ENCODE assay signal across 32 mouse cellular contexts in the genomic region with DNA sequence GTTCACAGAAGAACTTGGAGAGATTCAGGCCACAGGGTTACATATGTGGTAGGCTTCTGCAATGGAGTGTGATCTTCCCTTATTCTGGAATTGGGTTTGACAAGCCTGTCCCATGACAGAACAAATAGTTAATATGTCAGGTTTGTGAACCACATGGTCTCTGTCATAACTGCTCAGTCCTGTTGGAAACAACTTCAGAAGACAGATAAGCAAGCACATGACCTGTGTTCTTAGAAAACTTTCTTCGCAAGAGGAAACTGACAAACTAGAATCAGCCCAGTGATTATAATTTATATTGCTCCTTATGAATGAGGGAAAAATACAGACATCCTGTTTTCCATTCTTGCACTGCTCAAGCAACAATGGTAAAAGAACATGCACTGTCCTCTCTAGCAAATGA. TPM values are rescaled to one million over a fixed set of nuclear protein-coding genes. Genes with fewer than 3 reads are reported as not detected.
DNase-seq lines count a peak whose midpoint lies in the region; ATAC-seq and TF ChIP-seq lines count a peak whose summit lies in the region.
"Had no signal": no experiment of that assay in that cellular context is flagged by ENCODE, and none has a peak within 500 bp of the region (broad histone marks: within the 10 kb centered on the region; RNA-seq: fewer than 3 reads in every experiment).

No protein-coding gene starts in this region.

- no peaks in the 10 kb centered on the region for H3K27me3 ChIP-seq in kidney, postnatal 0 days (ENCODE audit: insufficient read depth, low read length)
- H3K27me3 ChIP-seq in kidney, adult 2 months (replicated peaks; ENCODE audit: control insufficient read depth, insufficient read depth, low read length): no peaks in the 10 kb centered on the region
- no peaks in the 10 kb centered on the region for H3K27me3 ChIP-seq in intestine, embryonic 15.5 days (replicated peaks)
- no peaks in the 10 kb centered on the region for H3K27me3 ChIP-seq in liver, embryonic 14.5 days (ENCODE audit: control insufficient read depth, insufficient read depth, low read length)
- H3K27me3 ChIP-seq in neural tube, embryonic 15.5 days (replicated peaks): no peaks in the 10 kb centered on the region
- H3K27me3 ChIP-seq: embryonic facial prominence, embryonic 15.5 days; forebrain, embryonic 12.5 days; hindbrain, embryonic 13.5 days; limb, embryonic 15.5 days; lung, embryonic 15.5 days; neural tube, embryonic 12.5 days had no signal

- H3K4me1 ChIP-seq in kidney, postnatal 0 days (replicated peaks; ENCODE audit: insufficient read depth, low read length): peaks cover 2% of the 10 kb centered on the region; the same call in 1 of the 2 replicates
- H3K4me1 ChIP-seq in kidney, adult 2 months (ENCODE audit: control insufficient read depth, insufficient read depth, low read length): peaks cover 48% of the 10 kb centered on the region
- no peaks in the 10 kb centered on the region for H3K4me1 ChIP-seq in intestine, embryonic 15.5 days (replicated peaks)
- H3K4me1 ChIP-seq in liver, embryonic 14.5 days (replicated peaks; ENCODE audit: control insufficient read depth in 2 of 2, insufficient read depth in 2 of 2, low read length in 1 of 2): peaks cover 14 to 23% of the 10 kb centered on the region in 2 experiments
- H3K4me1 ChIP-seq in neural tube, embryonic 15.5 days: no peaks in the 10 kb centered on the region
- H3K4me1 ChIP-seq: embryonic facial prominence, embryonic 10.5 days; embryonic facial prominence, embryonic 15.5 days; forebrain, embryonic 12.5 days; hindbrain, embryonic 13.5 days; limb, embryonic 15.5 days; lung, embryonic 15.5 days; neural tube, embryonic 12.5 days had no signal

- H3K4me3 ChIP-seq in kidney, postnatal 0 days (replicated peaks; ENCODE audit: low read depth, low read length): no peak overlapping the region
- no peak overlapping the region for H3K4me3 ChIP-seq in kidney, adult 2 months (ENCODE audit: insufficient read depth, low read depth, low read length)
- H3K4me3 ChIP-seq in intestine, embryonic 15.5 days (replicated peaks): no peak overlapping the region
- H3K4me3 ChIP-seq in liver, embryonic 14.5 days (ENCODE audit: insufficient read depth in 1 of 2, low read depth in 2 of 2, low read length in 2 of 2): no peak overlapping the region
- H3K4me3 ChIP-seq in neural tube, embryonic 15.5 days (replicated peaks): no peak overlapping the region
- no peak overlapping the region for H3K4me3 ChIP-seq in gastrocnemius, adult 2 months
- H3K4me3 ChIP-seq: embryonic facial prominence, embryonic 10.5 days; embryonic facial prominence, embryonic 15.5 days; forebrain, embryonic 12.5 days; hindbrain, embryonic 13.5 days; limb, embryonic 15.5 days; lung, embryonic 15.5 days; myocyte; neural tube, embryonic 12.5 days had no signal

- ATAC-seq in kidney, postnatal 0 days (replicated peaks; ENCODE audit: low FRiP score, low read depth): no peak
- 0 out of 2 replicates have a peak, but pooled peaks have one; percentile 34 for ATAC-seq in intestine, embryonic 15.5 days
- ATAC-seq in liver, embryonic 14.5 days (ENCODE audit: insufficient read depth): peak; percentile 43; the same call in 1 of the 2 replicates
- ATAC-seq in neural tube, embryonic 15.5 days (ENCODE audit: low FRiP score): no peak
- ATAC-seq: forebrain, postnatal 0 days had no signal

- DNase-seq in kidney, postnatal 0 days (ENCODE audit: low spot score): peak; percentile 33
- no peak for DNase-seq in kidney, adult 2 months
- DNase-seq in liver, embryonic 14.5 days (ENCODE audit: low read depth in 3 of 3, low spot score in 3 of 3): no peak
- no peak for DNase-seq in gastrocnemius, postnatal 14 days
- DNase-seq in retina, embryonic 14.5 days (ENCODE audit: low spot score): no peak
- DNase-seq in gastrocnemius, adult 2 months: no peak
- DNase-seq: adrenal gland, postnatal 36 days; cerebellum, adult 2 months; cerebellum, postnatal 14 days; forebrain, postnatal 0 days; gastrocnemius, postnatal 25 days; heart, adult 11 months; heart, postnatal 4 days; kidney, adult 18-20 months; kidney, postnatal 4 days; left cerebral cortex, postnatal 4 days; retina, postnatal 1 day; thymus, adult 18-20 months; thymus, postnatal 25 days had no signal

- 0 out of 2 replicates have a peak, but pooled peaks have one; percentile 14 for TF ChIP-seq EP300 in liver, embryonic 14.5 days (IDR thresholded peaks at IDR 0.05; ENCODE audit: low read depth)

- no peak overlapping the region for H3K4me2 ChIP-seq in kidney, postnatal 0 days (ENCODE audit: low read length)
- H3K4me2 ChIP-seq in intestine, embryonic 15.5 days (replicated peaks): no peak overlapping the region
- H3K4me2 ChIP-seq in liver, embryonic 14.5 days (ENCODE audit: low read depth): no peak overlapping the region
- no peak overlapping the region for H3K4me2 ChIP-seq in neural tube, embryonic 15.5 days
- H3K4me2 ChIP-seq: embryonic facial prominence, embryonic 15.5 days; forebrain, embryonic 12.5 days; heart, embryonic 11.5 days; hindbrain, embryonic 13.5 days; limb, embryonic 15.5 days; lung, embryonic 15.5 days; midbrain, embryonic 11.5 days; neural tube, embryonic 12.5 days had no signal

- intact Hi-C loops in gastrocnemius, postnatal 14 days (cut with DNase I; ENCODE audit: low total_unique reads): no loop called here
- intact Hi-C loops in gastrocnemius, adult 2 months (cut with DNase I): loop anchor here (10.0 kb wide), 1 partner anchor 326 kb away; no protein-coding TSS in a partner anchor

- no peaks in the 10 kb centered on the region for H3K9me3 ChIP-seq in kidney, postnatal 0 days (replicated peaks; ENCODE audit: low read length)
- no peaks in the 10 kb centered on the region for H3K9me3 ChIP-seq in intestine, embryonic 15.5 days
- H3K9me3 ChIP-seq in liver, embryonic 14.5 days (ENCODE audit: control insufficient read depth, low read length): no peaks in the 10 kb centered on the region
- H3K9me3 ChIP-seq in neural tube, embryonic 15.5 days (replicated peaks): no peaks in the 10 kb centered on the region
- H3K9me3 ChIP-seq: embryonic facial prominence, embryonic 10.5 days; embryonic facial prominence, embryonic 15.5 days; forebrain, embryonic 12.5 days; hindbrain, embryonic 13.5 days; limb, embryonic 15.5 days; lung, embryonic 15.5 days; neural tube, embryonic 12.5 days had no signal

- WGBS in kidney, postnatal 0 days: 45% methylated on average over 1 of the region's 1 CpGs
- WGBS in kidney, adult 2 months: 28% methylated on average over 1 of the region's 1 CpGs
- 61% methylated on average over 1 of the region's 1 CpGs for WGBS in intestine, embryonic 15.5 days
- WGBS in liver, embryonic 14.5 days (ENCODE audit: insufficient replicate concordance): 11% methylated on average over 1 of the region's 1 CpGs
- WGBS in neural tube, embryonic 15.5 days: 95% methylated on average over 1 of the region's 1 CpGs

- H3K36me3 ChIP-seq in kidney, postnatal 0 days (ENCODE audit: insufficient read depth, low read length): no peaks in the 10 kb centered on the region
- H3K36me3 ChIP-seq in kidney, adult 2 months (ENCODE audit: control insufficient read depth, insufficient read depth, low read length): no peaks in the 10 kb centered on the region
- H3K36me3 ChIP-seq in intestine, embryonic 15.5 days: no peaks in the 10 kb centered on the region
- H3K36me3 ChIP-seq in liver, embryonic 14.5 days (replicated peaks; ENCODE audit: control insufficient read depth, insufficient read depth, low read depth): no peaks in the 10 kb centered on the region
- no peaks in the 10 kb centered on the region for H3K36me3 ChIP-seq in neural tube, embryonic 15.5 days
- H3K36me3 ChIP-seq: embryonic facial prominence, embryonic 10.5 days; embryonic facial prominence, embryonic 15.5 days; forebrain, embryonic 12.5 days; hindbrain, embryonic 13.5 days; limb, embryonic 15.5 days; lung, embryonic 15.5 days; neural tube, embryonic 12.5 days had no signal

- TF ChIP-seq POLR2A in kidney, adult 2 months (IDR thresholded peaks at IDR 0.05; ENCODE audit: low read depth, low read length): no peak

- no peak overlapping the region for H3K9ac ChIP-seq in kidney, postnatal 0 days (ENCODE audit: low read depth, low read length)
- no peak overlapping the region for H3K9ac ChIP-seq in intestine, embryonic 15.5 days
- H3K9ac ChIP-seq in liver, embryonic 14.5 days (replicated peaks): no peak overlapping the region
- H3K9ac ChIP-seq in neural tube, embryonic 15.5 days (replicated peaks): no peak overlapping the region
- H3K9ac ChIP-seq: embryonic facial prominence, embryonic 15.5 days; forebrain, embryonic 12.5 days; forebrain, postnatal 0 days; hindbrain, embryonic 13.5 days; limb, embryonic 15.5 days; lung, embryonic 15.5 days; neural tube, embryonic 12.5 days had no signal

- 0 out of 2 replicates have a peak overlapping the region, but pooled peaks have one; percentile 13 for H3K27ac ChIP-seq in kidney, postnatal 0 days
- H3K27ac ChIP-seq in kidney, adult 2 months (ENCODE audit: insufficient read depth, low read depth, low read length): no peak overlapping the region
- no peak overlapping the region for H3K27ac ChIP-seq in intestine, embryonic 15.5 days
- H3K27ac ChIP-seq in liver, embryonic 14.5 days: no peak overlapping the region
- no peak overlapping the region for H3K27ac ChIP-seq in neural tube, embryonic 15.5 days (replicated peaks)
- no peak overlapping the region for H3K27ac ChIP-seq in gastrocnemius, adult 2 months
- H3K27ac ChIP-seq: embryonic facial prominence, embryonic 10.5 days; embryonic facial prominence, embryonic 15.5 days; forebrain, embryonic 12.5 days; hindbrain, embryonic 13.5 days; limb, embryonic 15.5 days; lung, embryonic 15.5 days; neural tube, embryonic 12.5 days; stomach, postnatal 0 days had no signal

- TF ChIP-seq CTCF in kidney, postnatal 0 days (IDR thresholded peaks at IDR 0.05; ENCODE audit: low read depth): no peak
- no peak for TF ChIP-seq CTCF in kidney, adult 2 months (conservative IDR thresholded peaks at IDR 0.05; ENCODE audit: insufficient read depth, insufficient read length, low read depth, low read length)
- no peak for TF ChIP-seq CTCF in liver, embryonic 14.5 days (IDR thresholded peaks at IDR 0.05; ENCODE audit: low read depth)
- TF ChIP-seq CTCF in gastrocnemius, adult 2 months (IDR thresholded peaks at IDR 0.05): no peak

RNA-seq across cellular contexts. Expression of a gene that starts 58.1 kb away (rescaled TPM):
- 66.5 and 70.7 TPM in 2 replicates for polyA plus RNA-seq in kidney, postnatal 0 days (2015; fragmentation: Nextera tagmentation; extraction: Ambion mirVana)
- polyA plus RNA-seq in kidney, adult 2 months (2012; rRNA removed): 54.6 and 59.7 TPM in 2 replicates
- 29.6 and 37.5 TPM in 2 replicates for polyA plus RNA-seq in intestine, embryonic 15.5 days (2015; fragmentation: Nextera tagmentation; extraction: Ambion mirVana)
- polyA plus RNA-seq in liver, embryonic 14.5 days (2012; rRNA removed): 70.1 and 90.4 TPM in 2 replicates
- polyA plus RNA-seq in liver, embryonic 14.5 days (2014; fragmentation: Nextera tagmentation; extraction: Ambion mirVana): 49.8 and 56.8 TPM in 2 replicates
- total RNA-seq in gastrocnemius, postnatal 14 days (2021): 10 to 100 TPM; 41.7 to 59.0 TPM
- polyA plus RNA-seq in neural tube, embryonic 15.5 days (2015; fragmentation: Nextera tagmentation; extraction: Ambion mirVana): 15.8 and 23.4 TPM in 2 replicates
- 10 to 100 TPM; 27.6 to 38.9 TPM for total RNA-seq in gastrocnemius, adult 2 months (2021)

Comparison
In these comparisons a context has a peak if more than half of its experiments do, and no peak if none do; other contexts are left out.
1. ATAC-seq: peak in intestine, embryonic 15.5 days (single experiment) and liver, embryonic 14.5 days (single experiment); none in kidney, postnatal 0 days (single experiment) and neural tube, embryonic 15.5 days (single experiment).